Mouse (Mus musculus): ENCODE results near the gene Rflna. TPM values are rescaled to one million over a fixed set of nuclear protein-coding genes. Genes with fewer than 3 reads are reported as not detected.

Rflna gene
- polyA plus RNA-seq, 2 experiments: 0.15 to 0.38 TPM

DNA sequence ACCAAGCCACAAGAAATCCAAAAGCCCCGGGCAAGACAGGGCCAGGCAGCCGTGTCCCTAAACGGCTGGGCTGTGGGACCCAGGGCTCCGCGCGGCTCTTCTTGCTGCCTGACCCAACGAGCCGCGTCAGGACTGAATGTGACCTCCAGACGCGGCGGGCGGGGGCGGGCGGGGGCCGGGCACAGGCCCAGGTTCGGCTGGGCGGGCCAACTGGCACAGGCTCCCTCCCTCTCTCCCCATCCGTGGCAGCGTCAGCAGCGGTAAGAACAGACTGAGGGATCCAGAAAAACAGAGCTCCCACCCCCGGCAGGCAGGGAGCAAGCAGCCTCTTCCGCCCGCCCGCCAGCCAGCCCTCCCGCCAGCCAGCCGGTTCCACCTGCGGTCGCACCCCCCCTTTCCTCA, 55.2 kb downstream of the Rflna start:
- WGBS (ENCODE audit: insufficient replicate concordance): 5% methylated on average over 29 of the region's 29 CpGs
- H3K4me1 ChIP-seq (replicated peaks; ENCODE audit: control insufficient read depth in 2 of 2, insufficient read depth in 2 of 2, low read length in 1 of 2): peaks cover 13 to 16% of the 10 kb centered on the region in 2 experiments
- no peak for ATAC-seq (ENCODE audit: insufficient read depth)

More for the DNA sequence above, 55.2 kb downstream of the Rflna start:
- Histone ChIP-seq H3K9ac (replicated peaks) (no peak overlapping the region), H3K27ac (no peak overlapping the region), H3K27me3 (ENCODE audit: control insufficient read depth, insufficient read depth, low read length) (peaks cover 16% of the 10 kb centered on the region), H3K9me3 (ENCODE audit: control insufficient read depth, low read length) (no peaks in the 10 kb centered on the region), H3K36me3 (replicated peaks; ENCODE audit: control insufficient read depth, insufficient read depth, low read depth) (no peaks in the 10 kb centered on the region), H3K4me2 (ENCODE audit: low read depth) (peak overlapping the region; percentile 1), H3K4me3 (ENCODE audit: insufficient read depth in 1 of 2, low read depth in 2 of 2, low read length in 2 of 2) (no peak overlapping the region)
- DNase-seq (ENCODE audit: low read depth in 3 of 3, low spot score in 3 of 3): no peak
- TF ChIP-seq CTCF (IDR thresholded peaks at IDR 0.05; ENCODE audit: low read depth): no peak
- TF ChIP-seq EP300 (IDR thresholded peaks at IDR 0.05; ENCODE audit: low read depth): no peak

Other genes starting within 250 kb of the Rflna start
- gene Ccdc92, start 140.8 kb upstream of the Rflna start, polyA plus RNA-seq (2012; rRNA removed): 0.22 and 0.38 TPM in 2 replicates
- 0.14 and 0.21 TPM in 2 replicates for gene Ccdc92, start 140.8 kb upstream of the Rflna start, polyA plus RNA-seq (2014; fragmentation: Nextera tagmentation; extraction: Ambion mirVana)
- gene Zfp664, start 140.5 kb upstream of the Rflna start, polyA plus RNA-seq (2012; rRNA removed): 5.8 and 7.9 TPM in 2 replicates
- gene Zfp664, start 140.5 kb upstream of the Rflna start, polyA plus RNA-seq (2014; fragmentation: Nextera tagmentation; extraction: Ambion mirVana): 9.9 and 10.6 TPM in 2 replicates
- gene Ncor2, start 176.0 kb downstream of the Rflna start, polyA plus RNA-seq (2012; rRNA removed): 4.1 and 4.4 TPM in 2 replicates
- gene Ncor2, start 176.0 kb downstream of the Rflna start, polyA plus RNA-seq (2014; fragmentation: Nextera tagmentation; extraction: Ambion mirVana): 3.2 and 3.5 TPM in 2 replicates